Mouse (Mus musculus): ENCODE data around the gene Zfp821. TPM values are rescaled to one million over a fixed set of nuclear protein-coding genes. Genes with fewer than 3 reads are reported as not detected.
A peak's percentile ranks its signal among the peaks of the same experiment; 100 is the strongest.

Zfp821 gene
- total and polyA plus RNA-seq, 2 experiments from 2014 or later: 58.7 to 68.2 TPM

DNA sequence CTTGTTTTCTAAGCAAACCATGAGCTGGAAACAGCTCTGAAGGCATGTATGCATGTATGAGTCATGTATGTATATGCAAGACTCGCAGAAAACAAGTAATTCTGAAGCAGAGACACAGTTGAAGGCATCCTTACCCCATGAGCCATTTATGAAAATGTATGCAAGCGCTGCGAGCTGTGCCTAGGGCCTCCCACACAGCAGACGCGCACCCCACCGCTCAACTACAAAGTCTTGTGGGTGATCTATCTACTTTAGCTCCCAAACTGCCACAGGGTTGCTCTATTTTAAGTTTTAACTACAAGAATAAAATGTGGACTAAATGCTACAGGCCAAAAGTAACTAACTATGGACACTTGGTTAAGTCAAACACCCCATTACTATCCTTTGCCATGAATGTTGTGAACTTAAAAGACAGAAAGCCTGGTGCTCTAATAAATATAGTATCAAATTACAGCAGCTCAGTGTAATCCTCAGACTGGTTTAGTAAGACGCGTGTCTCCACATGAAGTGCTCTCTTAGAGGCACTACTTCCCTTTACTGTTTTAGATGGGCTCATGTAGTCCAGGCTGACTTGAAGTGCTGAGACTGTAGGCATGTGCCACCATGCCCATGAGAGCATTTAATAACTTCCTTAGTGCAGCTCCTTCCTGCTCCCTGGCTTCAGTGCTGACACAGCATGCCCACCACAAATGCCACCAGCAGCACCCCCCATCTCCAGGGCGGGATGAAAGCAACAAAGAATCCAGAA, 29.3 kb upstream of the Zfp821 start:
- no peak for TF ChIP-seq CTCF (IDR thresholded peaks at IDR 0.05)
- 95% methylated on average over 9 of the region's 9 CpGs for WGBS

DNA sequence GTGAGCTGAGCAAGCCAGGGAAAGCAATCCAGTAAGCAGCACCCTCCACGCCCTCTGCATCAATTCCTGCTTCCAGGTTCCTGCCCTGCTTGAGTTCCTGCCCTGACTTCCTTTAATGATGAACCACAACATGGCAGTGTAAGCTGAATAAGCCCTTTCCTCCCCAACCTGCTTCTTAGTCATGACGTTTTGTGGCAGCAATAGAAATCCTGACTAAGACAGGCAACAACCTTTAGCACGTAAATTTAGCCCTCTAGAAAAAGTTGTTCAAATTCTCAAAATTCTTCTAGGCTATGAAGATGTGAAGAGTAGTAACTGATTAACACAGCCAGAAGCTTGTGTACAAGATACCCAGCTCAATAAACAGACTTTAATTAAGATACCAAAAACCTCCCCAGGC, 23.8 kb upstream of the Zfp821 start:
- Histone ChIP-seq H3K27ac (ENCODE audit: low read depth, low read length) (no peak overlapping the region), H3K4me1 (ENCODE audit: insufficient read depth, low read length) (no peaks in the 10 kb centered on the region), H3K4me2 (ENCODE audit: low read depth, low read length, poor library complexity, severe bottlenecking) (no peak overlapping the region), H3K36me3 (ENCODE audit: insufficient read depth, low read length) (peaks cover 45% of the 10 kb centered on the region), H3K9ac (replicated peaks; ENCODE audit: low read length, poor library complexity, severe bottlenecking) (no peak overlapping the region), H3K27me3 (ENCODE audit: insufficient read depth, low read length) (no peaks in the 10 kb centered on the region), H3K4me3 (ENCODE audit: low read depth, low read length) (no peak overlapping the region), H3K9me3 (ENCODE audit: low read length) (no peaks in the 10 kb centered on the region)
- 87% methylated on average over 3 of the region's 3 CpGs for WGBS
- no peak for DNase-seq (ENCODE audit: low spot score)
- no peak for TF ChIP-seq CTCF (IDR thresholded peaks at IDR 0.05)
- ATAC-seq (ENCODE audit: low FRiP score): no peak

More for the DNA sequence above, 29.3 kb upstream of the Zfp821 start:
- Histone ChIP-seq H3K27me3 (ENCODE audit: insufficient read depth, low read length) (no peaks in the 10 kb centered on the region), H3K9ac (replicated peaks; ENCODE audit: low read length, poor library complexity, severe bottlenecking) (no peak overlapping the region), H3K9me3 (ENCODE audit: low read length) (no peaks in the 10 kb centered on the region), H3K27ac (ENCODE audit: low read depth, low read length) (no peak overlapping the region), H3K4me3 (ENCODE audit: low read depth, low read length) (no peak overlapping the region), H3K4me2 (ENCODE audit: low read depth, low read length, poor library complexity, severe bottlenecking) (no peak overlapping the region), H3K4me1 (ENCODE audit: insufficient read depth, low read length) (no peaks in the 10 kb centered on the region), H3K36me3 (ENCODE audit: insufficient read depth, low read length) (peaks cover 76% of the 10 kb centered on the region)
- ATAC-seq (ENCODE audit: low FRiP score): no peak
- DNase-seq (ENCODE audit: low spot score): no peak

DNA sequence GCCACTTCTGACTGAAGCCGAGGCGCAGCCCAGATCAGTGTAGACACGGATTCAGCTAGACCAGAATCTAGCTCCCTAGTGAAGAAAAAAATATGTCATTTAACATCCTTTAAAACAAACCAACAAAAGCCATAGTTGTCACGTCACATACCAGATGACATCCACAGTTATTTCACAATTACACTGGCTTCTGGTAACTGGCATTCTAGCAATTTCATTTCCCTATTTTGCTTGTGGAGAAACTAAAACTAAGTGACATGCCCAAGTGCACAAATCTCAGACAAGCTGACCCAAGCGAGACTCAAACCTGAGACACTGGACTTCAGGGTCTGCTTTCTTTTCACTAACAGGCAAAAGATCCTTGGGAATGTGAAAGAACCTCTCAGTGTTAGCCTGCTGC, 23.2 kb upstream of the Zfp821 start:
- DNase-seq (ENCODE audit: low spot score) (no peak), ATAC-seq (ENCODE audit: low FRiP score) (no peak)
- Histone ChIP-seq H3K4me1 (ENCODE audit: insufficient read depth, low read length) (no peaks in the 10 kb centered on the region), H3K9ac (replicated peaks; ENCODE audit: low read length, poor library complexity, severe bottlenecking) (no peak overlapping the region), H3K36me3 (ENCODE audit: insufficient read depth, low read length) (peaks cover 39% of the 10 kb centered on the region), H3K9me3 (ENCODE audit: low read length) (no peaks in the 10 kb centered on the region), H3K4me2 (ENCODE audit: low read depth, low read length, poor library complexity, severe bottlenecking) (no peak overlapping the region), H3K27ac (ENCODE audit: low read depth, low read length) (no peak overlapping the region), H3K4me3 (ENCODE audit: low read depth, low read length) (no peak overlapping the region), H3K27me3 (ENCODE audit: insufficient read depth, low read length) (no peaks in the 10 kb centered on the region)
- TF ChIP-seq CTCF (IDR thresholded peaks at IDR 0.05): no peak
- WGBS: 92% methylated on average over 5 of the region's 5 CpGs

DNA sequence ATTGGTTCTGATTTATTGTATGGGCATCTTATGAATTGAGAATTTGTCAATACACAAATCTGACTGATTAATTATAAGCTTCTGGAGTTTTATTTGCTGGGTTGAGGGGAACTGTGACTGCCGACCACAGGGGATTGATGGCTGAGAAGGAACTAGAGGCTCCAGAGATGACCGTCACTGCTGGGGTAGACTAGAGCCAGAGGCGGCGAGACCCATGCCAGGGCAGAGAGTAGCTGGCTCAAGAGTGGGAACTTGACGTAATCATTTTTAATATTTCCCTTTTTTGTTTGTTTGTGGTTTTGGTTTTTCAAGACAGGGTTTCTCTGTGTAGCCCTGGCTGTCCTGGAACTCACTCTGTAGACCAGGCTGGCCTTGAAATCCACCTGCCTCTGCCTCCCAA, 18.1 kb upstream of the Zfp821 start:
- DNase-seq (ENCODE audit: low spot score): no peak
- Histone ChIP-seq H3K27me3 (ENCODE audit: insufficient read depth, low read length) (no peaks in the 10 kb centered on the region), H3K36me3 (ENCODE audit: insufficient read depth, low read length) (peaks cover 5% of the 10 kb centered on the region; the same call in 1 of the 2 replicates), H3K9me3 (ENCODE audit: low read length) (no peaks in the 10 kb centered on the region), H3K4me3 (ENCODE audit: low read depth, low read length) (no peak overlapping the region), H3K9ac (replicated peaks; ENCODE audit: low read length, poor library complexity, severe bottlenecking) (no peak overlapping the region), H3K4me1 (ENCODE audit: insufficient read depth, low read length) (peaks cover 13% of the 10 kb centered on the region), H3K27ac (ENCODE audit: low read depth, low read length) (no peak overlapping the region), H3K4me2 (ENCODE audit: low read depth, low read length, poor library complexity, severe bottlenecking) (no peak overlapping the region)
- WGBS: 90% methylated on average over 5 of the region's 5 CpGs
- TF ChIP-seq CTCF (IDR thresholded peaks at IDR 0.05): no peak
- no peak for ATAC-seq (ENCODE audit: low FRiP score)

DNA sequence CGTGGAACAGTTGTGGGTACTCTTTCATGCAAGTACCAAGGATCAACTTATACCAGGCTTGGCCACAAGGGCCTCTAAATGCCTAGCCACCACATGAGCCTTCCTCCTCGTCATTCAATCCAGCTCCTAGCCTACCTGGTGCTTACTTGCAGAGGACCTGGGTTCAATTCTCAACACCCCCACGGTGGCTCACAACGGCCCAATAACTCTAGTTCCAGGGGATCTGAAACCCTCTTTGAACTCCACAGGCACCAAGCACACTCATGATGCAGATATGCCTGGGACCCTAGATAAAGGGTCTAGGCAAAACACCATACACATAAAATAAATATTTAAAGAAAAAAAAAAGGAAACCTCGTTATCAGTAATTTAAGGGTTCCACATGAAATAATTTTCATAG, 13.6 kb upstream of the Zfp821 start:
- H3K9ac ChIP-seq (replicated peaks; ENCODE audit: low read length, poor library complexity, severe bottlenecking): peak overlapping the region; percentile 93
- H3K9me3 ChIP-seq (ENCODE audit: low read length): no peaks in the 10 kb centered on the region
- H3K27me3 ChIP-seq (ENCODE audit: insufficient read depth, low read length): no peaks in the 10 kb centered on the region
- no peaks in the 10 kb centered on the region for H3K36me3 ChIP-seq (ENCODE audit: insufficient read depth, low read length)
- no peak overlapping the region for H3K27ac ChIP-seq (ENCODE audit: low read depth, low read length)
- WGBS: 50% methylated on average over 5 of the region's 5 CpGs
- peak overlapping the region; percentile 88 for H3K4me3 ChIP-seq (ENCODE audit: low read depth, low read length)
- peak; percentile 52 for TF ChIP-seq CTCF (IDR thresholded peaks at IDR 0.05)
- H3K4me2 ChIP-seq (ENCODE audit: low read depth, low read length, poor library complexity, severe bottlenecking): peak overlapping the region; percentile 64
- ATAC-seq (ENCODE audit: low FRiP score) (no peak), DNase-seq (ENCODE audit: low spot score) (peak; percentile 40)
- peaks cover 19% of the 10 kb centered on the region for H3K4me1 ChIP-seq (ENCODE audit: insufficient read depth, low read length)

DNA sequence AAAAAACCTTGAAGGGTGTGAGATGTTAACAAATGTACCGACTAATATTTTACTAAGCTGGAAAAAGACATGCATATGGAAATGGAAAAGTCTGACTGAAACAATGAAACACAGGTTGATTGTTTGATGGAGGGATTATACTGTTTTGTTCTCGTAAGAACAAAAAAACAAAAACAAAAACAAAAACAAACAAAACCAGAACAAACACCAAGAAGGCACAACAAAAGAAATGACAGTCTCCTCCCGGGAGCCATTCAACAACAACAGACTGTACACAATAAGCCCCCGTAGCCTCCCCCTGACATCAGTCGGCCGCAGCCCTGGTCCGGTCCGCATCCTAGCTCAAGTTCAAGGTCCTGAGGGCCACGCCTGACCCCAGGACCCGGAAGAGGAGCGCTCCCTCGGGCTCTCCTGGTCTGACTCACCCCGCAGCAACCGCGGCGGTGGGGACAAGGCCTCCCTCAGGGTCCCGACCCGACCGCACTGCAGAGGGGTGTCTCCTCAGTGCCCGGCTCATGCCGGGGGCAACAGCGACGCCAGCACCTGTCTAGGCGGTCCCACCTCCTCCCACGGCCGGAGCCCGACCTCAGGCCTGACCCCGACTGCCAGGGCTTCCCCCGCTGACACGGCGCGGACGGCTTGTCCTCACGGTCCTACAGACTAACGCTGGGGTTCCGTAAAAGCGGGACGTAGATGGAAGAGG, 12.8 kb upstream of the Zfp821 start:
- no peaks in the 10 kb centered on the region for H3K9me3 ChIP-seq (ENCODE audit: low read length)
- peak overlapping the region; percentile 88 for H3K4me3 ChIP-seq (ENCODE audit: low read depth, low read length)
- DNase-seq (ENCODE audit: low spot score): peak; percentile 19
- H3K27ac ChIP-seq (ENCODE audit: low read depth, low read length): peak overlapping the region; percentile 55
- no peaks in the 10 kb centered on the region for H3K27me3 ChIP-seq (ENCODE audit: insufficient read depth, low read length)
- no peak for TF ChIP-seq CTCF (IDR thresholded peaks at IDR 0.05)
- WGBS: under 1% methylated on average over 38 of the region's 38 CpGs
- H3K9ac ChIP-seq (replicated peaks; ENCODE audit: low read length, poor library complexity, severe bottlenecking): peak overlapping the region; percentile 93
- H3K36me3 ChIP-seq (ENCODE audit: insufficient read depth, low read length): no peaks in the 10 kb centered on the region
- peak; percentile 73 for ATAC-seq (ENCODE audit: low FRiP score)
- H3K4me2 ChIP-seq (ENCODE audit: low read depth, low read length, poor library complexity, severe bottlenecking): peak overlapping the region; percentile 64
- H3K4me1 ChIP-seq (ENCODE audit: insufficient read depth, low read length): peaks cover 19% of the 10 kb centered on the region

Data from midbrain, postnatal 0 days (tissue).